Mouse (Mus musculus) erythroid progenitor cell, adult 5-6 weeks (primary cell): ENCODE data around the gene Gm10271. TPM values are rescaled to one million over a fixed set of nuclear protein-coding genes. Genes with fewer than 3 reads are reported as not detected.
A peak's percentile ranks its signal among the peaks of the same experiment; 100 is the strongest.

Experiments
- ATAC-seq: replicated peaks from 2 replicates; pipeline ENCODE4 v1.8.0; 2016; ENCODE audit warnings: moderate number of reproducible peaks, mild to moderate bottlenecking, moderate TSS enrichment, inconsistent platforms; ENCODE audit not compliant: poor library complexity, low FRiP score, severe bottlenecking
- total RNA-seq, 2 experiments: library from RNA; stranded (forward) in 1 of 2; stranded (reverse) in 1 of 2; fragments of 150-400 nt in 1 of 2; fragments of 186-747, 209-891 nt in 1 of 2; gene quantifications; 2 replicates each; pipeline versions ENCODE4 v1.2.3 to v1.2.4; 2015 to 2017; ENCODE audit warnings: low replicate concordance in 2 of 2

Gm10271 gene
- total RNA-seq, 2 experiments from 2014 or later = not detected

- no peak for ATAC-seq
These were observed 8.5 kb upstream of the Gm10271 start for GRCm38 (mm10) chr10:116980888-116981287.

GRCm38 (mm10) chr10:116980273-116980672 is 7.9 kb upstream of the Gm10271 start:
- ATAC-seq = no peak

- ATAC-seq = no peak
These were observed 6.4 kb upstream of the Gm10271 start for GRCm38 (mm10) chr10:116978841-116979240.

GRCm38 (mm10) chr10:116977858-116978257 is 5.4 kb upstream of the Gm10271 start:
- no peak for ATAC-seq

GRCm38 (mm10) chr10:116977455-116977854 is 5.0 kb upstream of the Gm10271 start:
- ATAC-seq = no peak

GRCm38 (mm10) chr10:116968741-116969140 is 3.7 kb downstream of the Gm10271 start:
- no peak for ATAC-seq

- ATAC-seq = no peak
These were observed 6.3 kb downstream of the Gm10271 start for GRCm38 (mm10) chr10:116966065-116966464.

- ATAC-seq = no peak
These were observed 7.1 kb downstream of the Gm10271 start for GRCm38 (mm10) chr10:116965297-116965696.

GRCm38 (mm10) chr10:116964571-116964970 is 7.8 kb downstream of the Gm10271 start:
- no peak for ATAC-seq

GRCm38 (mm10) chr10:116964084-116964483 is 8.3 kb downstream of the Gm10271 start:
- ATAC-seq = no peak

- ATAC-seq = no peak
These were observed 9.6 kb downstream of the Gm10271 start for GRCm38 (mm10) chr10:116962803-116963202.

- ATAC-seq = no peak
These were observed 10.3 kb downstream of the Gm10271 start for GRCm38 (mm10) chr10:116962152-116962551.

GRCm38 (mm10) chr10:116957867-116958551 is 14.4 kb downstream of the Gm10271 start:
- ATAC-seq = no peak

- no peak for ATAC-seq
These were observed 15.8 kb downstream of the Gm10271 start for GRCm38 (mm10) chr10:116956483-116957158.

GRCm38 (mm10) chr10:116955191-116955590 is 17.2 kb downstream of the Gm10271 start:
- no peak for ATAC-seq

- ATAC-seq = no peak
These were observed 21.5 kb downstream of the Gm10271 start for GRCm38 (mm10) chr10:116950886-116951285.

- ATAC-seq = peak; percentile 95
These were observed 22.2 kb downstream of the Gm10271 start, which contains the start of gene Rab3ip for GRCm38 (mm10) chr10:116950009-116950769. Gene Rab3ip (minus strand): TSS chr10:116950769.

- ATAC-seq = no peak
These were observed 23.0 kb downstream of the Gm10271 start for GRCm38 (mm10) chr10:116949111-116950008.

- no peak for ATAC-seq
These were observed 24.0 kb downstream of the Gm10271 start for GRCm38 (mm10) chr10:116948414-116948813.

- no peak for ATAC-seq
These were observed 27.5 kb downstream of the Gm10271 start for GRCm38 (mm10) chr10:116944940-116945339.
